Mouse (Mus musculus) lung, adult 2 months (tissue): ENCODE measurements around the gene Gnao1.

Experiments
- CTCF ChIP-seq: fragments of 200-500 bp; IDR thresholded peaks from 2 replicates; pipeline ENCODE4 v1.5.1; 2011; ENCODE audit warnings: mild to moderate bottlenecking, low read length, control low read depth; ENCODE audit not compliant: insufficient read depth
- POLR2A ChIP-seq: fragments of 200-500 bp; IDR thresholded peaks from 2 replicates; pipeline ENCODE4 v1.6.1; 2011; ENCODE audit warnings: low read depth, mild to moderate bottlenecking, control low read depth, low read length, borderline replicate concordance; ENCODE audit errors: extremely low read depth

DNA sequence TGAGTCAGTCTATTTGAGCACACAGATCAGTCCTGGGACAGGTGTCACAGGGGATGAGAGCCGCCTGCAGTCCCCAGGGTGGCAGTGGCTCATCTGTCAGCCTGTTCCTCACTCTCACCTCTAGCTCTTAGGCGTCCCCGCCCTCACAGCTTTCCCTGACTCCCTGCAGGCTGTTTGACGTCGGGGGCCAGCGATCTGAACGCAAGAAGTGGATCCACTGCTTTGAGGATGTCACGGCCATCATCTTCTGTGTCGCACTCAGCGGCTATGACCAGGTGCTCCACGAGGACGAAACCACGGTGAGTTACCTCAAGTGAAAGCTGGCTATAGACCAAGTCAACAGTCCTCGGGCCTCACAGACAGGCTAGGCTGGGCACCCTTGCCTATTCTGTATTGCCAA lies 140.4 kb downstream of the Gnao1 start:
- TF ChIP-seq POLR2A (no peak), CTCF (no peak)
